Mouse (Mus musculus): Measurements from ENCODE around the gene Ldoc1. TPM values are rescaled to one million over a fixed set of nuclear protein-coding genes. Genes with fewer than 3 reads are reported as not detected.

Gene Ldoc1
- total and polyA plus RNA-seq, 2 experiments from 2014 or later, result 0.12 TPM; not detected in 1

DNA sequence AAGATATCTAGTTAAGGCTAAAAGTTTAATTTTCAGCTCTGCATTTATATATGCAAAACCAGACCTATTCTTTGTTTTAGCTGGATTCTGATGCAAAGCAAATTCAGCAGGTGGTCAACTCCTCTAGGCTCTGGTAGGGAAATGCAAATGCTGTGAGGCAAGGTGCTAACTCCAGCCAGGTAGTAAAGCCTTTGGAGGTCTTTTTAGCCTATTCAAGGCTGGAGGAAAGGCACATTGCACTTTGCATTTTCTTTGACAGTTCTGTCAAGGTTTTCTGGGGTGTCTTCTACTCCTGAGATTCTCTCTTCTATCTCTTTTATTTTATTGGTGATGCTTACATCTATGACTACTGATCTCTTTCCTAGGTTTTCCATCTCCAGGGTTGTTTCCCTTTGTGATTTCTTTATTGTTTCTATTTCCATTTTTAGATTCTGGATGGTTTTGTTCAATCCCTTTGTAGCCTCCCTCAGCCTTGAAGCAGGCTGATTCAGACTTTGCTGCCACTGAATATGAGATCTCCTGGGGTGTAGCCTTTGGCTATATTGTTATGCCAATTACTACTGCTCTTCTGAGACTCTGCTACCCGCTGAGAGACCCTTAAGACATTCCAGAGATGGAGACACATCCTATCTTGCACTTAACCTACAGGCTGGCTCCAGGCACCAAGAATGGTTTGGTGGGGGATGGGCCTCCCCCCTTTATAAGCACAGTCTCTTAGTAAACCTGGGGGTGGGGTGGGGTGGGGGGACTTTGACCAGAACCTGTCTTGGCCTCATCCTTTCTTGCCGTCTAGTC, 18.4 kb downstream of the Ldoc1 start:
- H3K4me1 ChIP-seq (ENCODE audit: control insufficient read depth, insufficient read depth), result no peaks in the 10 kb centered on the region
- TF ChIP-seq CTCF (IDR thresholded peaks at IDR 0.05; ENCODE audit: low read depth) (no peak), EP300 (IDR thresholded peaks at IDR 0.05; ENCODE audit: low read depth) (no peak)
- no peaks in the 10 kb centered on the region for H3K9me3 ChIP-seq (replicated peaks; ENCODE audit: control insufficient read depth, low read length)
- 47% methylated on average over 2 of the region's 2 CpGs for WGBS
- no peak overlapping the region for H3K27ac ChIP-seq (ENCODE audit: low read depth)
- no peaks in the 10 kb centered on the region for H3K36me3 ChIP-seq (replicated peaks; ENCODE audit: control insufficient read depth, insufficient read depth, low read length)
- H3K9ac ChIP-seq (replicated peaks; ENCODE audit: low read depth, low read length), result no peak overlapping the region
- ATAC-seq (ENCODE audit: insufficient read depth, low read depth), result no peak
- H3K4me3 ChIP-seq (ENCODE audit: low read depth, low read length), result no peak overlapping the region
- DNase-seq (ENCODE audit: low spot score), result no peak
- no peaks in the 10 kb centered on the region for H3K27me3 ChIP-seq (ENCODE audit: control insufficient read depth, insufficient read depth, low read length)
- no peak overlapping the region for H3K4me2 ChIP-seq (ENCODE audit: low read depth, low read length)
